Mouse (Mus musculus) heart, adult 9 months (tissue): ENCODE measurements around the gene Eepd1.

ENCODE experiments used
- DNase-seq, 2 experiments: peaks; one replicate each; pipeline ENCODE4 v3.0.0; 2022; ENCODE audit warnings: low spot score in 2 of 2

The Eepd1 gene

DNA sequence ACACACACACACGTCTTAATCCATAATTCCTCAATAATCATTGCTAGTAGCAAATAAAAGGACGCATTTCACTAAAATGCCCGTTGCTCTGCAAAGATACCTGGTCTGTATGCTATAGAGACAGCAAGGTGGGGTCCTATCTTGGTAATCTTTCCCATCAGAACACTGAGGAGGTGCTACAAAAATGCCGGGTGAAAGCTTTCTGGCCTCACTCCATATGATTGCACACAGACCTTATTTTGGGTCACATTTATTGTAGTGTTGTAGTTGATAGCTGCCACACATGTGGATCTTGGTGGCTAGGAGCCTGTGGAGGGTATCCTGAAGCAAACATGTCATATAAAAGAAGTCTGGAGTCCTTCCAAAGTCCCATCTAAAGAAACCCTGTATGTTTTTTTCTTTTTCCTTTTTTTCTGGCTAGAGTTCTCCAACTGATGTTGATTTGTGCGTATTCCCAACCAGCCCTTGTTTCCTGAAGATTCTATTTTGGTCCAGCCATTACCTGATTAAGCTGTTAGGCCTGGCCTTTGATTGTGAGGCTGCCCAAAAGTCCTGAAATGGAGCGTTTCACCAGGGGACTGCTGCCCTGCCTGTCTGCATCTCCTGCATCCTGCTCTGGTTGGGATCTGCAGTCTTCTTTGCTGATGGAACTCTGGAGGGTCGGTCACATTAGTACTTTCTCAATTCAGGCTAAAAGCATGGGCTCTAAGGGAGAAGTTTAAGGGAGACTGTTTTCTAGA lies 8.0 kb downstream of the Eepd1 start:
- DNase-seq = no peak

- no peak for DNase-seq
These were observed 9.2 kb downstream of the Eepd1 start for GRCm38 (mm10) chr9:25490278-25491145.

- no peak for DNase-seq
These were observed 12.6 kb downstream of the Eepd1 start for GRCm38 (mm10) chr9:25493918-25494317.

- no peak for DNase-seq
These were observed 14.3 kb downstream of the Eepd1 start for GRCm38 (mm10) chr9:25495601-25496000.

- no peak for DNase-seq
These were observed 14.8 kb downstream of the Eepd1 start for GRCm38 (mm10) chr9:25496196-25496595.

DNA sequence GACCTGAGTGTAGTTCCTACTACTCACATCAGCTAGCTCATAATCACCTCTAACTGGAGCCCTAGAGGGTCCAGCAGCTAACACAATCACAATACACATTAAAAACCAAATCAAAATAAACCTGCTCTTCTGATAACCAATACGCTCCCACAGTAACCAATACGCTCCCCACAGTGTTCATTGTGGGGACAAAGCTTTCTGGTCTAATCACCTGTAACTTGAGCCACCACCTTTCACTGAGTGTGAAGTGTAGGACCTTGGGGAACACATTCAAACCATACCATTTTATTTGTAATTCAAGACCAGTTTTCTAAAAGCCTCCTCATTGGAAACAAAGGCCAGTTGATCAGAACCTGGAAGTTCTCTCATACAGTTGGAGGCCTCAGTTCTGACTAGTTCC lies 15.4 kb downstream of the Eepd1 start:
- DNase-seq = no peak

DNA sequence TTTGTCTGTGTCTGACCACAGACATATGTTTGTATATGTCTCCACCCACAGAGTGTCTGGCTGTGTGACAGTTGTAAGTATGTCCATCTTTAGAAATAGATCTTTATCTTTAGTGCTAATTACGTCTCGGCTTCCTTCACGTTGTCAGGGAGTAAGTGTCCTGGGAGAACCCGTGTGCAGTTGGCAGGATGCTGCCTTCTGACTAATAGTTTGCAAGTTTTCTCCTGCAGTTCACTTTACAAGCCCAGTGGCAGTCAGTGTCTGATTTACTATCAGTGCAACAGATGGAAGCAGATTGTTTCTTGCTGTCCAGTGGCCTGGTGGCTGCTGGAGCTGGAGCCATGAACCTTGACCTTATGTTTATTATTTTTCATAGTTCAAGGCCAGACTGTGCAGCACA lies 17.4 kb downstream of the Eepd1 start:
- peak in 1 of 2 experiments; percentile 29 for DNase-seq

- DNase-seq = no peak
These were observed 18.0 kb downstream of the Eepd1 start for GRCm38 (mm10) chr9:25499306-25499705.

- DNase-seq = no peak
These were observed 18.7 kb downstream of the Eepd1 start for GRCm38 (mm10) chr9:25500031-25500430.

DNA sequence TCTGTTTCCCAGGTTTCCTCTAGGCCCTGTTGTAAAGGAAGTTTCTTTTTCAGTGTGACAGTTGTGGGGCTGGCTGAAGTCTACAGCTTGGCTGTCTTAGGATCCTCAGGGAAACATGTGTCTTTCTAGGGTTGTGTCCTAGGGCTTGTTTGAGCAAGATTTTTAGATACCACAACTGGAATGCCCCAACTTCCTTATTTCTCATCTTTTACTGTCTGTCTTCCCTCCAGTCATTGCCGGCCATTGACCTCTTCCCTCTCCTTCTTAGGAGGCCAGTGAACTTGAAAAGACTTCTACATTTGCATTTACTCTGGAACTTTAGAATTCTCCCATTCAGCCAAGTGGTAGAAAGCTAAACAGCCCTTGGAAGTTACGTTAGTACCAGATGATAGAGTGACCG lies 27.5 kb downstream of the Eepd1 start:
- DNase-seq = no peak

DNA sequence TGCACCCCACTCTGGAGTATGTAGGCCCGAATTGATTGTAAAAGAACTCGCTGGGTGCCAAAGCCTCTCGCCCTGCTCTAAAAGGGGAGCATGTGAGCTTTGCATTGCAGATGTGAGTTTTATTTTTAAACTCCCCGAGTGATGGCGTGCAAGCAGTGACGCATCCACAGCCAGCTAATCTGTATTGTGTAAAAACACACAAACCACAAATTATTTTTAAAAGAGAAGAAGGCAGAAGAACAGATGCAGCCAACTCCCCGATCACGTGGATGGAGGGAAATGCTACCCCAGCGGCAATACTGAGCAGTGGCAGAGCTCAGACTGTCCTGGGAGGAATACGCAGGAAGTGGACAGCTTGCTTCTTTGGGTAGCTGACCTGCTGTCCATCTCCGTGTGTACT lies 29.2 kb downstream of the Eepd1 start:
- no peak for DNase-seq

DNA sequence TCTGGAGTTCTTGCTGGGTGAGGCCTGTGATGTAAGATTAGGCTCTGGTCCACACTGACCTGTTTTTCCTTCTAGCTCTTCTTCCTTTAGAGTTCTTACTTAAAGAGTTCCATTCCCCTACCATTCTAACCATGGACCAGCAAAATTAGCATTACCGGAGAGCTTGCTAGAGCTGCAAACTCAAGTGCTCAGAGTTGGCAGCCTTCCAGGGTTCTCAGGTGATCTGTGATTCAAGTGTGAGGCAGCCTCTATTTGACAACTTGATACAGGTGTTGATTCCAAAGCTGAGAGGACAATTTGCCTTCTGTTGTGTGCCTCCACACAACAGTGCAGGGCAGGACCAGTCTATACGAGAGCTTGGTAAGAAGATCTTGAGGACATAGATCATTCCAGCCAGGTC lies 31.7 kb downstream of the Eepd1 start:
- DNase-seq = no peak

- peak in 1 of 2 experiments; percentile 40 for DNase-seq
These were observed 32.2 kb downstream of the Eepd1 start for GRCm38 (mm10) chr9:25513556-25513955.

- peak in 1 of 2 experiments; percentile 24 for DNase-seq
These were observed 35.3 kb downstream of the Eepd1 start for GRCm38 (mm10) chr9:25516640-25517039.

GRCm38 (mm10) chr9:25517982-25518381 lies 36.6 kb downstream of the Eepd1 start:
- peak in 1 of 2 experiments; percentile 34 for DNase-seq

- DNase-seq = peak; percentile 53 to 61
These were observed 37.8 kb downstream of the Eepd1 start for GRCm38 (mm10) chr9:25519193-25519592.

DNA sequence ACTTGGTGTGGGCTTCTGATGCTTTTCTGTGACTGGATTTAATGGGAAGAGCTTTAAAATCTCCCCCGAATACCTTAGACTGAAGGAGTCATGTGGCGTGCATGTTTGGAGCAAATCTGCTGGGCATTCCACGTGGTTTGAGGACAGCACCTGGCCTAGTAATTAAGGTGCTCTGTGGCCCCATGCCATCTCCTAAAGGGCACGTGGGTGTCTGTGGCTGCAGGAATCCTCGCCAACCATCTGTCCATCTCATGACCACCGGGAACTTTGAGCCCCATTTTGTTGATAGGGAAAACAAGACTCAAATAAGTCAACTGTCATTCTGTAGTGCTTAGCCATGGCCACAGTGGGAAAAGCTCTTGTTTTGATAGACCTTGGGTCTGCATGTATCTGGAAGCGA lies 39.5 kb downstream of the Eepd1 start:
- no peak for DNase-seq

- DNase-seq = no peak
These were observed 40.5 kb downstream of the Eepd1 start for GRCm38 (mm10) chr9:25521825-25522224.

DNA sequence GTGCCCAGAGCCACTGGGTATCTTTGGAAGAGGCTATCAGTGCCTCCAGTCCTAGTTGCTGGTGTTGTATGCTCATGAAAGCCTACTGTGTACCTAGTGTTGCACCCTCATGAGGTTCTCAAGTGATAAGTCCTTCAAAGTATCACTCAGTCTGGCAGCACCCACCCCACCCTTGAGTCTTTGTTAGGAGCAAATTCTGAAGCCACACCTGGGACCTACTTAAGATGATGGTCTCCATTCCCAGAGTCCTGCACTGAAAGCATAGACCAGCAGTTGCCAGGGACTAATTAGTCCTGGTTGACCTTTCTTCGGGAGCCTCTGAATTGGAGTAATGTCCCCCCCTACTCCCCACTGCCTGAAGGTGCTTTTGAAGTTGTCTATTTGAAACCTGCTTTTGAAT lies 45.2 kb downstream of the Eepd1 start:
- no peak for DNase-seq

- peak; percentile 73 to 81 for DNase-seq
These were observed 45.6 kb downstream of the Eepd1 start for GRCm38 (mm10) chr9:25526927-25527337.

DNA sequence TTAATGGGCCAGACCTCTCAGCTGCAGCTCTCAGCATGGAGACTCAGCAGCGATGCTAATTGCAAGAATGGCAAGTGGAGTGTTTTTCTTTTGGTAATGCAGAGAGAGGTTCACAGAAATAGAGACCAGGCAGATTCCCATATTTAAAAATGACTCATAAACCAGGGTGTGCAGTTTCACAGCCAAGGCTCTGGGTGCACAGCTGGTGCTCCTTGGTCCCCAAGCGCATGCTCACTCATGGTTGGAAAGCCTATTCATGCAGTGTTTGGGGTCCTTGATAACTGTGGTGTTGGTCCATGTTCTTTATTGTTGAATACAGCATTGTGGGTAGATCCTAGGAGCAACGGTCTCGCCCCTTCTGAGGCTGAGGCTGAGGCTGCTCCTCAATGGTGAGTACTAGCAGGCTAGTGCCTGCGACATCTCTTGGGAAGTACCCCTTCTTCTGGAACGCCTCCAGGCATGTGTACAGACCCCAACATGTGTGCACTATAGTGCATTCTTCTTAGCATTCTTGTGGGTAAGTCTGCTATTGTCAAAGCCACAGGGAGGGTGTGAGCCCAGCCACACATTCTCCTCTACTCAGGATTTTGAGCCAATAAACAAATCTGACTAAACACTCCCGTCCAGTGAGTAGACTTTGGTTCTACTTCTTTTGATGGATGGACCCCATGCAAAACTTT lies 46.2 kb downstream of the Eepd1 start:
- no peak for DNase-seq

- no peak for DNase-seq
These were observed 50.3 kb downstream of the Eepd1 start for GRCm38 (mm10) chr9:25531627-25532026.
